Mouse (Mus musculus) limb, embryonic 15.5 days (tissue): ENCODE data around the gene Gm20481. TPM values are rescaled to one million over a fixed set of nuclear protein-coding genes. Genes with fewer than 3 reads are reported as not detected.
"Not testable (repeated sequence)": the region's sequence is repeated elsewhere in the genome, so short reads cannot be mapped to it uniquely, and the experiment has no call there.

Experiments used
- ATAC-seq: fragments of 200-750 bp; cut with Nextera tagmentation; 2 replicates; pipeline ENCODE4 v1.8.0; 2017; ENCODE audit warnings: low read depth, moderate TSS enrichment; ENCODE audit not compliant: insufficient number of reproducible peaks, low FRiP score, low TSS enrichment
- H3K27ac ChIP-seq: fragments of 300-500 bp; sonication (generic); 2 replicates; pipeline ENCODE4 v1.5.1; 2015; ENCODE audit warnings: moderate library complexity, mild to moderate bottlenecking, inconsistent platforms
- H3K27me3 ChIP-seq: fragments of 300-500 bp; sonication (generic); 2 replicates; pipeline ENCODE4 v1.6.1; 2015; ENCODE audit warnings: inconsistent platforms
- H3K36me3 ChIP-seq: fragments of 300-500 bp; sonication (generic); 2 replicates; pipeline ENCODE4 v1.6.1; 2015; ENCODE audit warnings: inconsistent platforms
- H3K4me1 ChIP-seq: fragments of 300-500 bp; sonication (generic); 2 replicates; pipeline ENCODE4 v1.6.1; 2015; ENCODE audit warnings: inconsistent platforms
- H3K4me2 ChIP-seq: fragments of 300-500 bp; sonication (generic); 2 replicates; pipeline ENCODE4 v1.6.1; 2015; ENCODE audit warnings: mild to moderate bottlenecking, inconsistent platforms
- H3K4me3 ChIP-seq: fragments of 300-500 bp; sonication (generic); 2 replicates; pipeline ENCODE4 v1.5.1; 2015; ENCODE audit warnings: mild to moderate bottlenecking, inconsistent platforms
- H3K9ac ChIP-seq: fragments of 300-500 bp; sonication (generic); 2 replicates; pipeline ENCODE4 v1.6.1; 2015; ENCODE audit warnings: inconsistent platforms
- H3K9me3 ChIP-seq: fragments of 300-500 bp; sonication (generic); 2 replicates; pipeline ENCODE4 v1.6.1; 2016; ENCODE audit warnings: inconsistent platforms
- WGBS: fragments of 180-500 bp; shearing (Covaris S2); methylation state at CpG from one replicate; pipeline ENCODE4 v1.1.7; 2015; 5-methylcytosine and 5-hydroxymethylcytosine counted together
- polyA plus RNA-seq: library from polyadenylated mRNA; unstranded; fragments of >200 nt; fragmentation: Nextera tagmentation; extraction: Ambion mirVana; gene quantifications from 2 replicates; pipeline ENCODE4 v1.2.1, GENCODE M21; 2015

Gm20481 gene
- polyA plus RNA-seq, 1 experiment from 2014 or later: not detected

DNA sequence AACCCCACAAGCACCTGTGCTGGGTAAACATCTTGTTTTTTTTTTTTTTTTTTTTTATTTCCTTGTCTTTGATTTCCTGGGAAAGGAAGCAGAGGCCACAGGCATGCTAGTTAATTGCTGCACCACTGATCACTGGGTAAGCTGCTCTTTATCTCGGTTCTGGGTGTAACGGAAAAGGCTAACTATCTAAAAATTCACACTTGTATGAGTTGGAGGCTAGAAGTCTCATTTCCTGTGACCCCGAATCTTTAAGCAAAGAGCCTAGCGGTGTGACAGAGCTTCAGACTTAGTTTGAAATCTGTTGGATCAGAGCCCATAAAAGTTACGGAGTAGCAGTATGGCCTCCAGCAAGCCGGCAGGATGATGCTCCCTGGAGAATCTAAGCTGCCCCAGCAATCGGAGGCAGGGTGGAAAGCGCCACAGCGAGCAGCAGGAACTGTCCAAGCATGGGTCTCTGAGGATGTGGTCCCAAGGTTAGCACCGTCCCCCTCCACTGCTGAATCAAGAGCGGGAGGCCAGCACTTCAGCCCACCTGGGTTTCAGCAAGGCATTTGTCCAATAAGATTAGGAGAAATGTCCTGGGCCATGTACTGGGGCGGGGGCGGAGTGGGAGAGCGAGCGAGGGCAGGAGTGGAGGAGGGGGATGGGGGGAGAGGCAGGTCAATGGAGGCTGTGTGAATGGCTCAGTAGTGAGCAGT lies 28.2 kb upstream of the Gm20481 start:
- no peaks in the 10 kb centered on the region for H3K27me3 ChIP-seq
- H3K4me3 ChIP-seq: peak overlapping the region; percentile 22
- no peaks in the 10 kb centered on the region for H3K36me3 ChIP-seq
- H3K27ac ChIP-seq: no peak overlapping the region
- no peak overlapping the region for H3K9ac ChIP-seq
- peak overlapping the region; percentile 33 for H3K4me2 ChIP-seq
- WGBS: 5% methylated on average over 15 of the region's 15 CpGs
- no peak for ATAC-seq
- H3K9me3 ChIP-seq: no peaks in the 10 kb centered on the region
- H3K4me1 ChIP-seq: peaks cover 12% of the 10 kb centered on the region

DNA sequence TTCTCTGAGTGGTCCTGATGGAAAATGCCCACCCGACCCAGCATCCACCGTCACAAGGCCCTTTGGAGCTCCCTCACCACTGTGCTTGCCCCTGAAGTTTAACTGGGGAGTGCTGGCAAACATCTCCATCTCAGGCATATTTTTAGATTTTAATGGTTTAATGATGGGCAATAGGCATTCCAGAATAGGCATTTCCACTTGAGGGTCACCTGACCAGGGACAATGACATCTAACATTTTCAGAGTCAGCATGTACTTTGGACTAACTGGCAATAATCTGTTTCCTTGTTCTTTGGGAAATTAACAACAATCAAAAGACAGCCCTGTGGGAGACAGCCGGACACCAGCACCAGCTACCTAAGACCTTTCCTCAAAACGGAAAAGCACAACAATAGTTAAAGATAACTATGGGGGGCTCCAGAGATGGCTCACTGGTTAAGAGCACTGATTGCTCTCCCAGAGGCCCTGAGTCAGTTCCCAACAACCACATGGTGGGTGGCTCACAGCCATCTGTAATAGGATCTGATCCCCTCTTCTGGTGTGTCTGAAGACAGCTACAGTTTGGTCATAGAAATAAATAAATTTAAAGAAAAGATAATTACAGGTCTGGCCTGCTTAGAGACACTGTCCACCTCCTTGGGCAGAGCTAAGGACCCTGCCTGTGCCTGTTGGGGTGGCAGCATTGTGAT lies 26.4 kb upstream of the Gm20481 start:
- 77% methylated on average over 4 of the region's 4 CpGs for WGBS

DNA sequence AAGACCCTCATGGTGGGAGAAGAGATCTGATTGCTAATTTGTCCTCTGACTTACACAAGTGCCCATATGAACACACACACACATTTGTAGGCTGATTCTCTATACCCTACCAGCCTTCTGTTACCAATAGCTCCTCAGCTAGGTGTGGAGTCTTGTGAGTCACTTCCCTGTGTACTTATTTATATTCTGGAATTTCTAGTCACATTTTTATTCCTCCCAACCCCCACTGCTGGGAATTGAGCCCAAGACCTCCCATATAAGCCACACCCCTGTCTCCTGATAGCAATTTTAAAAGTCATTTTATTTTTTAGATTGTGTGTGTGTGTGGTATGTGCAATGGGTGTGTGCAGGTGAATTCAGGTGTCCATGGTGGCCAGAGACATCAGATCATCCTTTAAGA lies 25.4 kb upstream of the Gm20481 start:
- Histone ChIP-seq H3K4me1 (peaks cover 12% of the 10 kb centered on the region), H3K4me2 (no peak overlapping the region), H3K9ac (no peak overlapping the region), H3K36me3 (peaks cover under 1% of the 10 kb centered on the region), H3K27me3 (no peaks in the 10 kb centered on the region), H3K27ac (no peak overlapping the region), H3K4me3 (no peak overlapping the region), H3K9me3 (no peaks in the 10 kb centered on the region)
- ATAC-seq: no peak

More for the DNA sequence above, 26.4 kb upstream of the Gm20481 start:
- Histone ChIP-seq H3K27ac (no peak overlapping the region), H3K4me3 (no peak overlapping the region), H3K27me3 (no peaks in the 10 kb centered on the region), H3K4me1 (peaks cover 12% of the 10 kb centered on the region), H3K9ac (no peak overlapping the region), H3K9me3 (no peaks in the 10 kb centered on the region), H3K36me3 (no peaks in the 10 kb centered on the region), H3K4me2 (no peak overlapping the region)
- no peak for ATAC-seq

DNA sequence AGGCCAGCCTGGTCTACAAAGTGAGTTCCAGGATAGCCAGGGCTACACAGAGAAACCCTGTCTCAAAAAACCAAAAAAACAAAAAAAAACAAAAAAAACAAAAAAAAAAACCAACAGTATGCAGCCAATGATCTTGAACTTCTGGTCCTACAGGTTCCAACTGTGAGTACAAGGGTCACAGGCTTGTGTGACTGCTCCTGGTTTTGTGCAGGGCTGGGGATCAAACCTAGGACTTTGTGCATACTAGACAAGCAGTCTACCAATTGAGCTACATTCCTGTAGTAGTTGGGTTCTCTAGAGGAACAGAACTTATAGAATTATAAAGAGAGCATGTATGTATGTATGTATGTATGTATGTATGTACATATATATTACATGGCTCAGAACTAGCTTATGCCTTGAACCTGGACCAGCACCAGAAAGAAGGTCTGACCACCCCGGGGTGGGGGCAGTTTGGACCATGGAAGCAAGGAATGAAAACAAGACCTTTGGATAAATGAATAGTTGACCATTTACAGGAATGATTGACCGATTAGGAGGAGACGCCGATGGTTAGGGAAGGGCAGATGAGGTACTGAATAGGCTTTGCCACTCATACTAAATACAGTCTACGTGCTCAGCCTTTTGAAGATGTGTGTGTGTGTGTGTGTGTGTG lies 23.1 kb upstream of the Gm20481 start:
- Histone ChIP-seq H3K9me3 (no peaks in the 10 kb centered on the region), H3K4me2 (no peak overlapping the region), H3K4me3 (no peak overlapping the region), H3K9ac (no peak overlapping the region), H3K4me1 (peaks cover 23% of the 10 kb centered on the region), H3K27ac (no peak overlapping the region), H3K27me3 (no peaks in the 10 kb centered on the region), H3K36me3 (peaks cover 20% of the 10 kb centered on the region)
- no peak for ATAC-seq
- WGBS: 86% methylated on average over 5 of the region's 5 CpGs

DNA sequence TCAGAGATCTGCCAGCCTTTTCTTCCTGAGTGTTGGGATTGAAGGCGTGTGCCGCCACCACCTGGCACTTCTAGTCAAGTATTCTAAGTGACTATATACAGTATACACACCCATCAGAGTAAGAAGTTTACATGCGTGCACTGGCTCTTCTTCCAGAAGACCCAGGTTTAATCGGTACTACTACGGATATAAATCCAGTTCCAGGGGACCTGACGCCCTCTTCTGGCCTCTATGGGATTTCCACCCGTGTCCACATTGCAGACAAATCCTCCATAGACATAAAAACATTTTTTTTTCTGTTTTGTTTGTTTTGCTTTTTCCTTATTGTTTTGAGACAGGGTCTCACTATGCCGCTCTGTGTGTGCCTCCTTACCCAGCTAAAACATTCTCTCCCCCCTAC lies 22.1 kb upstream of the Gm20481 start:
- no peak overlapping the region for H3K4me2 ChIP-seq
- no peaks in the 10 kb centered on the region for H3K9me3 ChIP-seq
- no peak overlapping the region for H3K9ac ChIP-seq
- H3K4me1 ChIP-seq: peaks cover 19% of the 10 kb centered on the region
- H3K36me3 ChIP-seq: peaks cover 20% of the 10 kb centered on the region
- no peak overlapping the region for H3K4me3 ChIP-seq
- H3K27ac ChIP-seq: no peak overlapping the region
- H3K27me3 ChIP-seq: no peaks in the 10 kb centered on the region
- 26% methylated on average over 8 of the region's 8 CpGs for WGBS
- no peak for ATAC-seq

DNA sequence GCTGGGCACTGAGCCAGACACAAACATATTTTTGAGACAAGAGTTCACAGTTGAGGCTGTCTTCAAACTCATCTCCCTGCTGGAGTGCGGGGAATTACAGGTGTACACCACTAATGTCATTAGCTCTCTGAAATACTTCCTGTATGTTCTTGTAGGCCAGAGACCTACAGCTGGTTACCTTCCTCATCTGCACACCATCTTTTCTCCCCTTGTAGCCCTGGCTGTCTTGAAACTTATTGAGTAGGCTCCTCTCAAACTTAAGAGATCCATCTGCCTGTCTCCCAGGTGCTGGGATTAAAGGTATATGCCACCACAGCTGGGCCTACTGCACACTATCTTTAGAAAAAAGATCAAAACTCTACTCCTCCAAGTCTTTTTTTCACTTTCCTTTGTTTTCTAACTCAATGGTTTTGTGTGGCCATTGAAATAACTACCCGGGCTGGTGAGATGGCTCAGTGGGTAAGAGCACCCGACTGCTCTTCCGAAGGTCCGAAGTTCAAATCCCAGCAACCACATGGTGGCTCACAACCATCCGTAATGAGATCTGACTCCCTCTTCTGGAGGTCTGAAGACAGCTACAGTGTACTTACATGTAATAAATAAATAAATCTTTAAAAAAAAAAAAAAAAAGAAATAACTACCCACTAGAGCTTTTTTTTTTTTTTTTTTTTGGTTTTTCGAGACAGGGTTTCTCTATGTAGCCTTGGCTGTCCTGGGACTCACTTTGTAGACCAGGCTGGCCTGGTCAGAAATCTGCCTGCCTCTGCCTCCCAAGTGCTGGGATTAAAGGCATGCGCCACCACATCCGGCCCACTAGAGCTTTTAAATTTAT lies 20.8 kb upstream of the Gm20481 start:
- ATAC-seq, H3K4me3 ChIP-seq, H3K27me3 ChIP-seq, H3K9me3 ChIP-seq, H3K4me2 ChIP-seq, H3K9ac ChIP-seq, H3K27ac ChIP-seq: not testable (repeated sequence)
- peaks cover 20% of the 10 kb centered on the region for H3K36me3 ChIP-seq
- 62% methylated on average over 9 of the region's 9 CpGs for WGBS
- peaks cover 19% of the 10 kb centered on the region for H3K4me1 ChIP-seq

DNA sequence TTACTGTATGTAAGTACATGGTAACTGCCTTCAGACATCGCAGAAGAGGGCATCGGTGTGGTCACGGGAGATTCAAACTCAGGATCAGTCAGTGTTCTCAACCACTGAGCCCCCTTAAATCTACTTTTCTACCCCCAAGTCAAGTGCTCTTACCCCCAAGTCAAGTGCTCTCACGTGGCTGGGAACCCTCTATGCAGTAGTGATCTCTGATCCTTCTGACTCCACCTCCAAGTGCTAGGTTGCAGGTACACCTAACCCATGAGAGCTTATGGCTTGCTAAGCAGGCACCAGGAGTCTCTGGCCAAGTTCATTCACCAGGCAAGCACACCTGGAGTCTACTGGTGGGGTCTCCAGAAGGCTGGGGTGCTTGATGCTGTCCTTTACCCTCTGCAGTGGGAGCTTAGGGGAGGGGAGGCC lies 20.2 kb upstream of the Gm20481 start:
- WGBS: 42% methylated on average over 4 of the region's 4 CpGs
- Histone ChIP-seq H3K9me3 (no peaks in the 10 kb centered on the region), H3K4me3 (no peak overlapping the region), H3K9ac (no peak overlapping the region), H3K4me1 (peaks cover 15% of the 10 kb centered on the region), H3K27ac (no peak overlapping the region; the same call in 1 of the 2 replicates), H3K4me2 (no peak overlapping the region), H3K36me3 (peaks cover 20% of the 10 kb centered on the region), H3K27me3 (peaks cover 2% of the 10 kb centered on the region; the same call in 1 of the 2 replicates)
- ATAC-seq: no peak

DNA sequence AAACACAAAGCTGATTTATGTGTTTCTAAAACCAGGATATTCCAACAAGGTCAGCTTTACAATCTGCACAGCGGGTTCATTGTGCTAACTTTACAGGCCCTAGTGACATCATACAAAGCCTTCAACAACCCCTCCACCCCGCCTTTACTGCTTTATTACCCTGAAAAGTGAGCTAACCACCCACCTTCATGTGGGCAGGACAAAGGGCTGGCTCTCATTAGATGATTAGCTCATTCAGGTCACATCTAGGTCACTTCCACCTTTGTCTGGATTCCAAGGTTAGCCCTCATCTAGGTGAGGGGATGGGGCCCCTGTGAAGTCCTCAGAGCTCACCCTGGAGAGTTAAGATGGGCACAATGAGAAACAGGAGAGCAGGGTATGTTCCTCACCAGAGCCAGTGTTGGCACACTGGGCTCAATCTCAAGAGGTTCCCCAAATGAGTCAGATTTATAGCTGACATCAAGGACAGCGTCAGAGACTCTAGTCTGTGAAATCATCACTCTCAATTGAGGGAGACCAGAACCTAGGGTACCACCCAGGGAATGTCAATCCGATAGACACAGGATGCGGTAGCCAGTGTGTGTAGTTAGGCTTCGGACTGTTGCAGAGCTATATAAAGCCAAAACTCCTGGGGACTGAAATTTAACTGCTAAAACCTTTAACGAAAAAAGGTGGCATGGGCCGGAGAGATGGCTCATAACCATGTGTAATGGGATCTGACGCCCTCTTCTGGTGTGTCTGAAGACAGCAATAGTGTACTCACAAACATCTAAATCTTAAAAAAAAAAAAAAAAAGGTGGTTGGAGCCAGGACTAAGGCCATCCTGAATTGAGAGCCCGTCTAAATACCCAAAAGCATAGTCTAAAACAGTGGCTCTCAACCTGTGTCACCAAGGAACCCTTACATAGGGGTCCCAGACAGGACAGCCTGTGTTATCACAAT lies 18.9 kb upstream of the Gm20481 start:
- no peak for ATAC-seq
- Histone ChIP-seq H3K4me3 (peak overlapping the region; percentile 88), H3K9me3 (no peaks in the 10 kb centered on the region), H3K4me2 (peak overlapping the region; percentile 66), H3K27ac (peak overlapping the region; percentile 91), H3K27me3 (peaks cover 12% of the 10 kb centered on the region), H3K4me1 (peaks cover 15% of the 10 kb centered on the region), H3K9ac (peak overlapping the region; percentile 96), H3K36me3 (peaks cover 20% of the 10 kb centered on the region)
- WGBS: 18% methylated on average over 10 of the region's 10 CpGs

DNA sequence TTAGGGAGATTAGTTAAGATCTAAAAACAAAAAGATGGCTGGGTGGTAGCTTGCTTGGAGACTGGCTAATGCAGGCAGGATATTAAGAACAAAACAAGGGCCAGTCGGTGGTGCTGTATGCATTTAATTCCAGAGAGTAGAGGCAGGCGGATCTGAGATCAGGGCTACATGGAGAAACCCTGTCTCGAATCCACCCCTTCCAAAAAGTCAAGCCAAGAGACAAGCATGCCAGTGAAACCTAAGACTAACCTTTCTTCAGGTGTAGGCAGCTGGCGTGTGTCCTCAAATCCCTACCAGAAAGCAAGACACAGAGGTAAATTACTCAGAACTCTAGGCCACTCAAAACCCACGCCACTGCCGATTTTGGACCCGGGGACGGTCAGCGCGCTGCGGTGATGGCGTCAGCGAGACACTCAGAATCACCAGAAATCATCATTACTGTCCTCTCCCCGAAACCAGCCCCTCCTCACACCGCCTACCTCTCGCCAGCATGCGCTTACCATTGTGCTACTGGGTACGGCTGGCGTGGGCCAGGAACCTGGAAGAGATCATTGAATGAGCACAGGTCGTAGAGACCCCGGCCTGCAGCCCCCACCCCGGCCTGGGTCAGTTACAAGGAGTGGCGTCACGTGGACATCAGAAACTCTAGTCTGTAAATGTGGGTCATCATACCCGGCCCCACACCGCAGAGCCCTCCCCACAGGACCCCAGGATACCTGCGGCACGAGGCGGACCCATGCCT lies 17.9 kb upstream of the Gm20481 start:
- ATAC-seq: peak; percentile 26; the same call in 1 of the 2 replicates
- peak overlapping the region; percentile 96 for H3K9ac ChIP-seq
- under 1% methylated on average over 29 of the region's 29 CpGs for WGBS
- H3K27ac ChIP-seq: peak overlapping the region; percentile 91
- peak overlapping the region; percentile 66 for H3K4me2 ChIP-seq
- H3K4me1 ChIP-seq: peaks cover 15% of the 10 kb centered on the region
- H3K36me3 ChIP-seq: peaks cover 20% of the 10 kb centered on the region
- peaks cover 16% of the 10 kb centered on the region for H3K27me3 ChIP-seq
- H3K4me3 ChIP-seq: peak overlapping the region; percentile 88
- H3K9me3 ChIP-seq: no peaks in the 10 kb centered on the region

DNA sequence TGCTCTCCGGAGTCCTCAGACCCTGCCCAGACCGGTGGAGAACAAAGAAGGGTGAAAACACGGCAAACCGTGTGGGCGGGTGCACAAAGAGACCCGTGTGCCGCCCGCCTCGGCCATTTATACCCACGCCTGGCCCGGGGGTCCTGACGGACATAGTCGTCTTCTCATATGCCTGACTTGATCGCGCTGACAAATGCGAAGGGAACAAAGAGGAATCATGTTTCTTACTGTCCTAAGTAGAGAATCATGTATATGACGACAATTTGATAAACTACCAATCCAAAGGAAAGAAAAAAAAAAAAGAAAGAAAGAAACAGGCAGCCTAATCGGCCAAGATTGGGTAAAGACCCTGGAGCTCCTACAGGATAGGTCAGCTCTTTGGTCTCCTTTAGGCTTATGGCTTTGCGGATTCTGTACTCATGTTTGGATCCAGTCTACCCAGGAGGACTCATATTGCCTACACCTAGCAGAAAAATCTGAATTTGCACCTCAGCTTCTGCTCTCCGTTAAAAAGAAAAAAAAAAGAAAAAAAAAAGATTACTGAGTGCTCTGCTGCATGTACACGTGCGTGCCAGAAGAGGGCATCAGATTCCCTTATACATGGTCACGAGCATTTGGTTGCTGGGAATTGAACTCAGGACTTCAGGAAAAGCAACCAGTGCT lies 17.2 kb upstream of the Gm20481 start:
- peak overlapping the region; percentile 66 for H3K4me2 ChIP-seq
- ATAC-seq: peak; percentile 83
- peaks cover 20% of the 10 kb centered on the region for H3K36me3 ChIP-seq
- peak overlapping the region; percentile 88 for H3K4me3 ChIP-seq
- H3K4me1 ChIP-seq: peaks cover 15% of the 10 kb centered on the region
- H3K27ac ChIP-seq: peak overlapping the region; percentile 91
- H3K9me3 ChIP-seq: no peaks in the 10 kb centered on the region
- H3K9ac ChIP-seq: peak overlapping the region; percentile 96
- under 1% methylated on average over 23 of the region's 23 CpGs for WGBS
- peaks cover 19% of the 10 kb centered on the region for H3K27me3 ChIP-seq
